Mouse (Mus musculus) cerebellum, adult 2 months (tissue): Measurements from ENCODE around the gene Zc3h15. TPM values are rescaled to one million over a fixed set of nuclear protein-coding genes. Genes with fewer than 3 reads are reported as not detected.

Experiments
- DNase-seq, 2 experiments: peaks; one replicate each; pipeline ENCODE4 v3.0.0; 2021
- H3K27ac ChIP-seq: fragments of 200-500 bp; 2 replicates; pipeline ENCODE4 v1.5.1; 2012; ENCODE audit warnings: low read length, control low read depth, inconsistent platforms; ENCODE audit not compliant: insufficient read depth
- H3K27me3 ChIP-seq: fragments of 200-500 bp; 2 replicates; pipeline ENCODE4 v1.6.1; 2012; ENCODE audit warnings: inconsistent platforms, mild to moderate bottlenecking, low read length, moderate library complexity; ENCODE audit not compliant: control insufficient read depth, insufficient read depth
- H3K4me1 ChIP-seq: fragments of 200-500 bp; 2 replicates; pipeline ENCODE4 v1.6.1; 2011; ENCODE audit warnings: low read length; ENCODE audit not compliant: control insufficient read depth, insufficient read depth
- H3K4me3 ChIP-seq: fragments of 200-500 bp; replicated peaks from 2 replicates; pipeline ENCODE3; 2011; ENCODE audit warnings: mild to moderate bottlenecking, low read depth, low read length, control low read depth; ENCODE audit not compliant: insufficient read depth
- CTCF ChIP-seq: fragments of 200-500 bp; IDR thresholded peaks from 2 replicates; pipeline ENCODE4 v1.5.1; 2011; ENCODE audit warnings: low read depth, mild to moderate bottlenecking, control low read depth, low read length, moderate library complexity, borderline replicate concordance; ENCODE audit not compliant: insufficient read depth
- POLR2A ChIP-seq: fragments of 200-500 bp; IDR thresholded peaks from 2 replicates; pipeline ENCODE4 v1.6.1; 2011; ENCODE audit warnings: low read length, control low read depth, borderline replicate concordance; ENCODE audit not compliant: insufficient read depth
- WGBS: fragments of 180-500 bp; shearing (Covaris S2); methylation state at CpG from one replicate; pipeline ENCODE4 v1.1.7; 2018; 5-methylcytosine and 5-hydroxymethylcytosine counted together
- polyA plus RNA-seq: library from polyadenylated mRNA; depleted of rRNA; stranded (reverse); fragments of >200 nt; gene quantifications from 2 replicates; pipeline ENCODE4 v1.2.3, GENCODE M21; 2012

Zc3h15 gene
- polyA plus RNA-seq, 1 experiment = 99.4 TPM

DNA sequence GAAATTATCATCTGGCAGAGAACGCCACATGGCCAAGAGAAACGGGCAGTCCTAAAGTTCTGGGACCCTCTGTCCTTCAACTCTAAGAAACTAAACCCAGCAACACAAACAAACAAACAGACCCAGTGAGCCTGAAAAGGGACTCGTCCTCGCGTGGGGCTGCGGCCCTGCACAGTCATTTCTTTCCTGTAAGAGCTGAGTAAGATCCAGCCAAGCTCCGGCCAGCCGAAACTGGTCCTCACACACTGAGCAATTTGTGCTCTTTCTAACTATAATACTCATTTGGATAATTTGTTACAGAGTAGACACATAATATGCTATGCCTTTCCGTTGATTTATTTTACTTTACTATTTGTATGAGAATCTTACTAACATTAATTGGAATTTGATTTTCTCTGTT, 17.4 kb upstream of the Zc3h15 start:
- DNase-seq = no peak
- no peak overlapping the region for H3K4me3 ChIP-seq
- TF ChIP-seq POLR2A (no peak), CTCF (no peak)
- H3K27me3 ChIP-seq = no peaks in the 10 kb centered on the region
- WGBS = 87% methylated on average over 9 of the region's 9 CpGs
- H3K4me1 ChIP-seq = no peaks in the 10 kb centered on the region; the same call in 1 of the 2 replicates
- H3K27ac ChIP-seq = no peak overlapping the region

DNA sequence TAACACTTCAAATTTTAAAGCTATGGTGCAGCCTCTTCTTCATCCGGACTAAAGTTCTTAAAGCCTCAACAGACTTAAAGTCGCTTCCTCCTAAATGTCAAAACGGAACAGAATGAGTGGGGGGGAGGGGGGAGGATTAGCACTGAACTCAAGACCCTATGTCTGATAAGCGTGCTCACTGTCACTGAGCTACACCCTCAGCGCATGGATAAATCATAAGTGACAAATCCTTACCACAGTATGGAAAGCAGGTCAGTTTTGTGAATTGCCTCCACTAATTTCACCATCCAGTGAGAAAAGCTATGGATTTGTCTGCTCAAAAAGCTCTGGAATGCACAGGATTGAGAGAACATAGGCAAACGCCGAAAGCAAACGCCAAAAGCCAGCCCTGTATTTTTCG, 16.7 kb upstream of the Zc3h15 start:
- Histone ChIP-seq H3K27ac (no peak overlapping the region), H3K4me1 (no peaks in the 10 kb centered on the region; the same call in 1 of the 2 replicates), H3K27me3 (no peaks in the 10 kb centered on the region), H3K4me3 (no peak overlapping the region)
- TF ChIP-seq CTCF (no peak), POLR2A (no peak)
- WGBS = 76% methylated on average over 9 of the region's 9 CpGs
- no peak for DNase-seq

DNA sequence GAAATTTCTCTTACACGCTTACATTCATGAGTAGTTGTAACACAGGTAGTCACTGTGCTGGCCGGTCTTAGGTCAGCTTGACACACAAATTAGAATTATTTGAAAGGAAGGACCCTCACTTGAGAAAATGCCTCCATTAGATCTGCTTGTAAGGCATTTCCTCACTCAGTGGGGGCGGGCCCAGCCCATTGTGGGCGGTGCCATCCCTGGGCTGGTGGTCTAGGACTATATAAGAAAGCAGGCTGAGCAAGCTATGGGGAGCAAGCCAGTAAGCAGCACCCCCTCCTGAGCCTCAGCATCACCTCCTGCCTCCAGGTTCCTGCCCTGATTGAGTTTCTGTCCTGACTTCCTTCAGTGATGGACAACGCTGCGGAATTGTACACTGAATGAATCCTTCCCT, 16.3 kb upstream of the Zc3h15 start:
- no peak overlapping the region for H3K4me3 ChIP-seq
- H3K27ac ChIP-seq = no peak overlapping the region
- no peak for TF ChIP-seq POLR2A
- TF ChIP-seq CTCF = no peak
- WGBS = 87% methylated on average over 6 of the region's 6 CpGs
- H3K4me1 ChIP-seq = no peaks in the 10 kb centered on the region; the same call in 1 of the 2 replicates
- no peaks in the 10 kb centered on the region for H3K27me3 ChIP-seq
- no peak for DNase-seq

DNA sequence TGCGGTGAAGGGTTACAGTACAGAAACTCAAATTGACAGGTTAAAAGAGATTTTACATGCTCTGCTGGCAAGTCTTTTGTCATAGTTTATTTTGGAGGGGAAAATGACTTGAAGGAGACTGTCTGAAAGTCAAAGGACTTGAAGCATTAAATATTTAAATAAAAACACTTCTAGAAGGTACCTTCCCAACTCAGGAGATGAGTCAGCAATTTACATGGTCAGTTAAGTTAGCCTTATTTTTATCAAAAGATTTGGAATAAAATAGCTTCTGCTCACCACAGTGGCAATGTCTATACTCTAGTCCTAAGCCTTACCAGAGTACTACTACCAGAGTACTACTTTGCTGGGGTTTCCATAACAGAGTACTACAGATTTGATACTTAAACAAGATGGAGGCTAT, 2.2 kb upstream of the Zc3h15 start:
- TF ChIP-seq CTCF = no peak
- no peak for TF ChIP-seq POLR2A
- WGBS = 92% methylated on average over 1 of the region's 1 CpGs
- H3K4me1 ChIP-seq = no peaks in the 10 kb centered on the region; the same call in 1 of the 2 replicates
- H3K27me3 ChIP-seq = no peaks in the 10 kb centered on the region
- no peak for DNase-seq
- no peak overlapping the region for H3K4me3 ChIP-seq
- H3K27ac ChIP-seq = no peak overlapping the region

DNA sequence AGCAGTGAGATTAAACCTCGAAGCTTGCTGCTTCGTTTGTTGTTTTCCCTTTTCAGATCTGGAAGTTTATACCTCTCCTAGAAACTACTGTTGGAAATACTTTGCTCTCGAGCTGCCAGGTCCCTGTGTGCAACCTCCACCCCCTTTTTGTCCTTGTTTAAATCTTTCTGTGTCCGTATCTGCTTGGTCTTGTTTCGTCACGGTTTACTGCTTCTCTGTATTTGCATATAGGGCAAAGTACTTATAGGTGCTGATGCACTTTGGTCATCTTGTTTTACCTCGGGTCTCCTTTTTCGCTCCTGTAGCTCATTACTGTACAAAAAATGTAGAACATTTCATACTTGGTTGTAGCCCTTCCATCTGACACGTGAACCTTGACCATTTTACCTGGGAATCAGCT, 4.7 kb downstream of the Zc3h15 start:
- H3K4me1 ChIP-seq = no peaks in the 10 kb centered on the region; the same call in 1 of the 2 replicates
- no peaks in the 10 kb centered on the region for H3K27me3 ChIP-seq
- no peak overlapping the region for H3K27ac ChIP-seq
- TF ChIP-seq POLR2A (no peak), CTCF (no peak)
- WGBS = 71% methylated on average over 9 of the region's 9 CpGs
- H3K4me3 ChIP-seq = no peak overlapping the region
- no peak for DNase-seq

DNA sequence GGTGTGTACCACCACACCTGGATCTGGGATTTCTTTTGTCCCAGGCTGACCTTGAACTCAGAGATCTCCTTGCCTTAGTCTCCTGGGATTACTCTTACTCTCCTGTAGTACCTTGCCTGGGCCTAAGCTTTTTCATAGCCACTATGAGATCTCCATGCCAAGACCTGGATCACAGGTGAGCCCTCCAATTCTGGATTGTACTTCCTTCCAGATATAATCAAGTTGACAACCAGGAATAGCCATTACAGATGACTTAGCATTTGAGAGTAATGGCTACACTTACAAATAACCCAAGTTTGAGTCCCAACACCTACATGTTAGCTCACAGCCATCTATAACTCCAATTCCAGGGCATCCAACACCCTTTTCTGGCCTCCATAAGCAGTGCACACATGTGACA, 8.4 kb downstream of the Zc3h15 start:
- TF ChIP-seq POLR2A = no peak
- TF ChIP-seq CTCF = no peak
- no peaks in the 10 kb centered on the region; the same call in 1 of the 2 replicates for H3K4me1 ChIP-seq
- no peak overlapping the region for H3K27ac ChIP-seq
- H3K4me3 ChIP-seq = no peak overlapping the region
- DNase-seq = no peak
- no peaks in the 10 kb centered on the region for H3K27me3 ChIP-seq

DNA sequence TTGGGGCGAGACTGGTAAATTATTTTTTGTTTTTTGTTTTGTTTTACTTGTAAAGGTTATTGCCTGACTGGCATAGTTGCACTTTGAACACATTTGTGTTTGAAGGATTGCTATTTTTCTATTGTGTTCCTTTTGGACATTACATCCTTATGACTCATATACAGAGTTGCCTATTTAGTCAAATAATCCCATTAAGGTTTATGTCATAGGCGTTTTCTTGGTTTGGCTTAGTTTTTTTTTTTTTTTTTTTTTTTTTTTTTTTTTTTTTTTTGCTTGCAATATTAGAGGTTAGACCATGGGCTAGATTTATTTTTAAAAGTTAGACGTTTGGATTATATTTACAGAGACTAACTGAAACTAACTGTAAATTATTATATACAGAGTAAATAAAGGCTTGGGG, 15.0 kb downstream of the Zc3h15 start:
- DNase-seq = no peak
- H3K4me1 ChIP-seq = no peaks in the 10 kb centered on the region
- no peak for TF ChIP-seq CTCF
- TF ChIP-seq POLR2A = no peak
- 84% methylated on average over 3 of the region's 3 CpGs for WGBS
- H3K27ac ChIP-seq = no peak overlapping the region
- no peak overlapping the region for H3K4me3 ChIP-seq
- H3K27me3 ChIP-seq = no peaks in the 10 kb centered on the region

DNA sequence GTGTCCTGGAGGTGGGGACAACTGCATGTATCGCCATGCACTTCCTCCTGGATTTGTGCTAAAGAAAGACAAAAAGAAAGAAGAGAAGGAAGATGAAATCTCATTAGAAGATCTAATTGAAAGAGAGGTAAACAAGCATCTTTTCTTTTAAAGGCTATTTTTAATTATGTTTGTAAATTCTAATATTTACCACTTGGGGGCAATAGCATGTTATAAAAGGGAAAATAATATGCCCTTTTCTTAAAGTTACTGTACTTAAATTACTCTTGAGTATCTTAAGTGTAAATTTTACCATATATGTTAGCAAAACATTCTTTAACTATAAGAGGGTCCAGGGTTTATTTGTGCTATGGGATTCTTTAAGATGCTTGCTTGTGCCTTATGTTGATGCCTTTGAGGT, 15.9 kb downstream of the Zc3h15 start:
- DNase-seq = no peak
- no peak overlapping the region for H3K4me3 ChIP-seq
- no peaks in the 10 kb centered on the region for H3K4me1 ChIP-seq
- TF ChIP-seq POLR2A = no peak
- TF ChIP-seq CTCF = no peak
- no peak overlapping the region for H3K27ac ChIP-seq
- no peaks in the 10 kb centered on the region for H3K27me3 ChIP-seq
- WGBS = 90% methylated on average over 1 of the region's 1 CpGs
